Mouse (Mus musculus): ENCODE data around the gene Ndufv2. TPM values are rescaled to one million over a fixed set of nuclear protein-coding genes. Genes with fewer than 3 reads are reported as not detected.
A peak's percentile ranks its signal among the peaks of the same experiment; 100 is the strongest.

Gene Ndufv2
- polyA plus RNA-seq (2015; fragmentation: Nextera tagmentation; extraction: Ambion mirVana), result 219 and 239 TPM in 2 replicates

- Histone ChIP-seq H3K36me3 (ENCODE audit: insufficient read depth, low read length) (no peaks in the 10 kb centered on the region), H3K4me1 (ENCODE audit: insufficient read depth, low read depth, low read length) (peaks cover 6% of the 10 kb centered on the region; the same call in 1 of the 2 replicates), H3K27ac (ENCODE audit: low read length) (peak within 1 kb of the TSS; percentile 89), H3K9me3 (ENCODE audit: low read length) (no peaks in the 10 kb centered on the region), H3K9ac (replicated peaks; ENCODE audit: low read depth) (peak within 1 kb of the TSS; percentile 92), H3K4me2 (replicated peaks; ENCODE audit: low read depth, low read length) (peak within 1 kb of the TSS; percentile 75), H3K27me3 (replicated peaks; ENCODE audit: insufficient read depth, low read length) (no peaks in the 10 kb centered on the region), H3K4me3 (ENCODE audit: low read depth, low read length) (peak within 1 kb of the TSS; percentile 85)
- WGBS, result 4% methylated on average over 66 of the region's 67 CpGs
- peak; percentile 100 for ATAC-seq
- peak; percentile 98 for DNase-seq (ENCODE audit: low spot score)
- TF ChIP-seq CTCF (IDR thresholded peaks at IDR 0.05) (peak; percentile 82), EP300 (IDR thresholded peaks at IDR 0.05) (peak; percentile 71)
Observed at GRCm38 (mm10) chr17:66101380-66102330, at the start of gene Ndufv2. TSS of gene Ndufv2 (minus strand) at chr17:66101559.

- peak; percentile 30; the same call in 1 of the 2 replicates for ATAC-seq
- 93% methylated on average over 4 of the region's 4 CpGs for WGBS
Observed at GRCm38 (mm10) chr17:66131212-66131611, 29.9 kb upstream of the Ndufv2 start.

GRCm38 (mm10) chr17:66130371-66130770 is 29.0 kb upstream of the Ndufv2 start:
- DNase-seq (ENCODE audit: low spot score) (no peak), ATAC-seq (no peak)
- Histone ChIP-seq H3K4me3 (ENCODE audit: low read depth, low read length) (no peak overlapping the region), H3K27me3 (replicated peaks; ENCODE audit: insufficient read depth, low read length) (no peaks in the 10 kb centered on the region), H3K4me2 (replicated peaks; ENCODE audit: low read depth, low read length) (no peak overlapping the region), H3K9me3 (ENCODE audit: low read length) (no peaks in the 10 kb centered on the region), H3K9ac (replicated peaks; ENCODE audit: low read depth) (no peak overlapping the region), H3K36me3 (ENCODE audit: insufficient read depth, low read length) (peaks cover 31% of the 10 kb centered on the region; the same call in 1 of the 2 replicates), H3K4me1 (ENCODE audit: insufficient read depth, low read depth, low read length) (no peaks in the 10 kb centered on the region), H3K27ac (ENCODE audit: low read length) (no peak overlapping the region)
- TF ChIP-seq CTCF (IDR thresholded peaks at IDR 0.05) (no peak), EP300 (IDR thresholded peaks at IDR 0.05) (no peak)
- 94% methylated on average over 9 of the region's 9 CpGs for WGBS

More at GRCm38 (mm10) chr17:66131212-66131611, 29.9 kb upstream of the Ndufv2 start:
- Histone ChIP-seq H3K27me3 (replicated peaks; ENCODE audit: insufficient read depth, low read length) (no peaks in the 10 kb centered on the region), H3K36me3 (ENCODE audit: insufficient read depth, low read length) (peaks cover 36% of the 10 kb centered on the region; the same call in 1 of the 2 replicates), H3K9ac (replicated peaks; ENCODE audit: low read depth) (no peak overlapping the region), H3K4me2 (replicated peaks; ENCODE audit: low read depth, low read length) (no peak overlapping the region), H3K27ac (ENCODE audit: low read length) (no peak overlapping the region), H3K4me1 (ENCODE audit: insufficient read depth, low read depth, low read length) (no peaks in the 10 kb centered on the region), H3K9me3 (ENCODE audit: low read length) (no peaks in the 10 kb centered on the region), H3K4me3 (ENCODE audit: low read depth, low read length) (no peak overlapping the region)
- peak; percentile 56 for TF ChIP-seq CTCF (IDR thresholded peaks at IDR 0.05)
- TF ChIP-seq EP300 (IDR thresholded peaks at IDR 0.05), result no peak
- DNase-seq (ENCODE audit: low spot score), result no peak

GRCm38 (mm10) chr17:66125211-66125610 is 23.9 kb upstream of the Ndufv2 start:
- H3K4me2 ChIP-seq (replicated peaks; ENCODE audit: low read depth, low read length), result no peak overlapping the region
- 72% methylated on average over 5 of the region's 5 CpGs for WGBS
- H3K27me3 ChIP-seq (replicated peaks; ENCODE audit: insufficient read depth, low read length), result no peaks in the 10 kb centered on the region
- ATAC-seq (no peak), DNase-seq (ENCODE audit: low spot score) (no peak)
- H3K4me3 ChIP-seq (ENCODE audit: low read depth, low read length), result no peak overlapping the region
- peak; percentile 37 for TF ChIP-seq CTCF (IDR thresholded peaks at IDR 0.05)
- no peak for TF ChIP-seq EP300 (IDR thresholded peaks at IDR 0.05)
- no peak overlapping the region for H3K9ac ChIP-seq (replicated peaks; ENCODE audit: low read depth)
- H3K4me1 ChIP-seq (ENCODE audit: insufficient read depth, low read depth, low read length), result 0 out of 2 replicates have a peak, but pooled peaks cover 4% of the 10 kb centered on the region
- H3K9me3 ChIP-seq (ENCODE audit: low read length), result no peaks in the 10 kb centered on the region
- no peak overlapping the region for H3K27ac ChIP-seq (ENCODE audit: low read length)
- H3K36me3 ChIP-seq (ENCODE audit: insufficient read depth, low read length), result no peaks in the 10 kb centered on the region

- under 1% methylated on average over 20 of the region's 20 CpGs for WGBS
- no peaks in the 10 kb centered on the region for H3K27me3 ChIP-seq (replicated peaks; ENCODE audit: insufficient read depth, low read length)
- H3K9ac ChIP-seq (replicated peaks; ENCODE audit: low read depth), result peak overlapping the region; percentile 30; the same call in 1 of the 2 replicates
- peak overlapping the region; percentile 77 for H3K4me3 ChIP-seq (ENCODE audit: low read depth, low read length)
- H3K4me1 ChIP-seq (ENCODE audit: insufficient read depth, low read depth, low read length), result 0 out of 2 replicates have a peak, but pooled peaks cover 4% of the 10 kb centered on the region
- no peak for TF ChIP-seq EP300 (IDR thresholded peaks at IDR 0.05)
- no peak for TF ChIP-seq CTCF (IDR thresholded peaks at IDR 0.05)
- H3K9me3 ChIP-seq (ENCODE audit: low read length), result no peaks in the 10 kb centered on the region
- peak overlapping the region; percentile 68; the same call in 1 of the 2 replicates for H3K27ac ChIP-seq (ENCODE audit: low read length)
- ATAC-seq (peak; percentile 31), DNase-seq (ENCODE audit: low spot score) (peak; percentile 23)
- 0 out of 2 replicates have a peak, but pooled peaks cover 3% of the 10 kb centered on the region for H3K36me3 ChIP-seq (ENCODE audit: insufficient read depth, low read length)
- peak overlapping the region; percentile 76 for H3K4me2 ChIP-seq (replicated peaks; ENCODE audit: low read depth, low read length)
Observed at GRCm38 (mm10) chr17:66123816-66124610, 22.7 kb upstream of the Ndufv2 start.
